Mouse (Mus musculus) midbrain, postnatal 0 days (tissue): ENCODE measurements around the gene Malsu1. TPM values are rescaled to one million over a fixed set of nuclear protein-coding genes. Genes with fewer than 3 reads are reported as not detected.
A peak's percentile ranks its signal among the peaks of the same experiment; 100 is the strongest.

Experiments used
- ATAC-seq: fragments of 200-750 bp; cut with Nextera tagmentation; 2 replicates; pipeline ENCODE4 v1.8.0; 2017; ENCODE audit warnings: moderate number of reproducible peaks, mild to moderate bottlenecking, moderate TSS enrichment, moderate library complexity; ENCODE audit not compliant: low FRiP score
- DNase-seq: peaks from one replicate; pipeline ENCODE4 v3.0.0-alpha.2; 2015; ENCODE audit warnings: low spot score
- H3K27ac ChIP-seq: fragments of 300-500 bp; sonication (generic); 2 replicates; pipeline ENCODE4 v1.5.1; 2014; ENCODE audit warnings: low read depth, mild to moderate bottlenecking, low read length, mixed read lengths
- H3K27me3 ChIP-seq: fragments of 300-500 bp; sonication (generic); 2 replicates; pipeline ENCODE4 v1.6.1; 2014; ENCODE audit warnings: low read length, control low read depth, mixed read lengths; ENCODE audit not compliant: insufficient read depth
- H3K36me3 ChIP-seq: fragments of 300-500 bp; sonication (generic); 2 replicates; pipeline ENCODE4 v1.6.1; 2014; ENCODE audit warnings: low read length, control low read depth, mixed read lengths; ENCODE audit not compliant: insufficient read depth
- H3K4me1 ChIP-seq: fragments of 300-500 bp; sonication (generic); 2 replicates; pipeline ENCODE4 v1.6.1; 2014; ENCODE audit warnings: mild to moderate bottlenecking, control low read depth, antibody characterized with exemption, low read length, mixed read lengths; ENCODE audit not compliant: insufficient read depth
- H3K4me2 ChIP-seq: fragments of 300-500 bp; sonication (generic); 2 replicates; pipeline ENCODE4 v1.6.1; 2014; ENCODE audit warnings: low read depth, mild to moderate bottlenecking, low read length, mixed read lengths; ENCODE audit not compliant: poor library complexity, severe bottlenecking
- H3K4me3 ChIP-seq: fragments of 300-500 bp; sonication (generic); 2 replicates; pipeline ENCODE4 v1.5.1; 2014; ENCODE audit warnings: low read depth, mild to moderate bottlenecking, low read length, moderate library complexity
- H3K9ac ChIP-seq: fragments of 300-500 bp; sonication (generic); replicated peaks from 2 replicates; pipeline ENCODE4 v1.6.1; 2014; ENCODE audit warnings: mild to moderate bottlenecking, low read length, moderate library complexity, mixed read lengths; ENCODE audit not compliant: poor library complexity, severe bottlenecking
- H3K9me3 ChIP-seq: fragments of 300-500 bp; sonication (generic); 2 replicates; pipeline ENCODE4 v1.6.1; 2016; ENCODE audit warnings: low read length, control low read depth
- CTCF ChIP-seq: IDR thresholded peaks from 2 replicates; pipeline ENCODE4 v1.5.1; 2016; ENCODE audit warnings: antibody characterized with exemption, mild to moderate bottlenecking
- WGBS: fragments of 180-500 bp; shearing (Covaris S2); extraction: QIAGEN DNeasy Blood & Tissue Kit; methylation state at CpG from one replicate; pipeline ENCODE4 v1.1.7; 2014; 5-methylcytosine and 5-hydroxymethylcytosine counted together
- polyA plus RNA-seq: library from polyadenylated mRNA; unstranded; fragments of >200 nt; fragmentation: Nextera tagmentation; extraction: Ambion mirVana; gene quantifications from 2 replicates; pipeline ENCODE4 v1.2.1, GENCODE M21; 2015
- total RNA-seq: library from RNA; depleted of rRNA; stranded (reverse); fragments of >200 nt; gene quantifications from 2 replicates; pipeline ENCODE4 v1.2.3, GENCODE M21; 2014

Gene Malsu1
- total and polyA plus RNA-seq, 2 experiments from 2014 or later: 47.7 to 92.3 TPM

DNA sequence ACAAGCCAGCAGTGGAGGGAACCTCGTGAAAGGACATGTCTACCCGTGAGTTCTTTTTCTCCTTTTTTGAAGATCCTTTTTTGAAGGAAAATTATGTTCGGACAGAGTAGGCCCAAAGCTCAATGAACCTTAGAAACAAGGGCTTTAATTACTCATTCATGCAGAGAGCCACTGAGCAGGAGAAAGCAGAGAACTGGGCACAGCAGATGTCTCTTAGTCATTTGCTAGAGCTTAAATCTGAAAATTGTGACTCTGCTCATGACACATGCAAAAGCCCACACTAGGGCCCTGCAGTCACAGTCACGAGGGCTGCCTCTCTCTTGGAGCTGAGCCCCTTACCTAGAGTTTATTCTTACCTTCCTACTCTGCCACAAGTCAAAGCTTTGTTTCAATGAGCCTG is 40.8 kb upstream of the Malsu1 start:
- Histone ChIP-seq H3K4me3 (no peak overlapping the region), H3K4me2 (no peak overlapping the region), H3K27me3 (peaks cover 6% of the 10 kb centered on the region; the same call in 1 of the 2 replicates), H3K9ac (no peak overlapping the region), H3K4me1 (no peaks in the 10 kb centered on the region; the same call in 1 of the 2 replicates), H3K27ac (no peak overlapping the region), H3K9me3 (no peaks in the 10 kb centered on the region), H3K36me3 (no peaks in the 10 kb centered on the region)
- DNase-seq: no peak
- no peak for ATAC-seq
- TF ChIP-seq CTCF: no peak
- 67% methylated on average over 4 of the region's 4 CpGs for WGBS

DNA sequence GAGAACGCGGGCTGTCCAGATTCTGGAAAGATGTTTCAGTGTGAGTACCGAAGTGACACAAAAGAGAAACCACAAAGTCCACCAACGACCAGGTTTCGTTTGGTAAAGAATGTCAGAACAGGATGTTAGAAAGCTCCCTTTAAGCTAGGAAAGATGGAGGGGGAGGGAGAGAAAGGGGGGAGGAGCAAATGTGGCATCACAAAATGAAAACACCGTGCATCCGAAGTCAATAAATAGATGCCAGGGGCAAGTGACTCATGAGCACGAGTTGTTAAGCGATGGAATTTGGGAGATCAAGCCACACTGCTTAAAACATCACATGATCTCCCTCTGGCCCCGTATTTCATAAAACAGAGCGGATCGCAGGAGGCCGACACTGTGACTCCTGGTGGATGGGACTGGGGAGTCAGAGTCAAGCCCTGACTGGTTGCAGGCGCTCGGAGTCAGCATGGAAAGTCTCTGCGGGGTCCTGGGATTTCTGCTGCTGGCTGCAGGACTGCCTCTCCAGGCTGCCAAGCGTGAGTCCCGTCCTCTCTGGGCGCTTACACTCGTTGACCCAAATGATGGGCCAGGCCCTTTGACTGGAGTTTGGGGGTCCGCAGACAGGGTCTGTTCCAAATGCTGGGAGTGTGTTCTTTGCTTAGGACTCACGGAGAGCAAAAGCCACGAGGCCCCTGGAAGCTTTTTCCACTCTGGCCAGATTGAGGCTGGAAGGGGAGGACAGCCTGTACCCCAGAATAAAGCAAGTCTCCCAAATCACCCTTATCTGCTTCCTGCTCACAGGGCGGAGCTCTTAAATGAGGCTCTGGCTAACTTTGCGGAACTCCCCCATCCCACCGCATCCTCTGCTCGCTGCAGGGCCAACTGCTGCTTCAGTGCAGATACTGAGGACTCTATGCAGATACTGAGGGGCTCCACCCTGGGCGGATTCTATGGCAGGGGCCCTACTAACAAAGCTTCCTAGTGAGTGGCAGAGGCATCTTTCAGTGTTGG is 37.0 kb upstream of the Malsu1 start, which contains the start of gene Gpnmb:
Gpnmb (plus strand) TSS at position 272 of the 993 bp plus-strand sequence.
- Histone ChIP-seq H3K4me3 (no peak within 1 kb of the TSS), H3K27me3 (peaks cover 6% of the 10 kb centered on the region; the same call in 1 of the 2 replicates), H3K27ac (no peak within 1 kb of the TSS), H3K9ac (no peak within 1 kb of the TSS), H3K9me3 (no peaks in the 10 kb centered on the region), H3K36me3 (no peaks in the 10 kb centered on the region), H3K4me2 (no peak within 1 kb of the TSS), H3K4me1 (no peaks in the 10 kb centered on the region; the same call in 1 of the 2 replicates)
- no peak for DNase-seq
- no peak for ATAC-seq
- WGBS: 46% methylated on average over 28 of the region's 28 CpGs
- no peak for TF ChIP-seq CTCF

DNA sequence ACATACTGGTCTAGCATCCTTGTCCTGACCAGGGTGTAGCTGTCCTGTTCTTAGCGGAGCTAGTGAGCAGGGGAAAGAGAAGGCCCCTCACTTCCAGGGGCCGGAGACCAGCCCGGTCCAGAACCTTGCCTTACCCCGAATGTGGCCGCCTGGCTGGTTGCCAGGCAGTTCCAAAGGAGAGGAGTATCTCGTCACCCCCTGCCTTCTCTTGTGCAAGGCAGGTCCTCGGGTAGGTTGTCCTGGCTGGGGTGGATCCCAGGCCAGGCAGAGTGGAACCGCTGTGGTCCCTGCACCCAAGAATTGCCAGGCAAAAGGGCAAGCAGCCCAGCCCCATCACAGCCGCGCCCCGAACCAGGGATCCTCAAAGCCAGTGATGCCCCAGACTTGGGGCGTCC is 36.3 kb upstream of the Malsu1 start:
- Histone ChIP-seq H3K27ac (no peak overlapping the region), H3K4me1 (no peaks in the 10 kb centered on the region; the same call in 1 of the 2 replicates), H3K4me3 (no peak overlapping the region), H3K4me2 (no peak overlapping the region), H3K9me3 (no peaks in the 10 kb centered on the region), H3K9ac (no peak overlapping the region), H3K27me3 (peaks cover 6% of the 10 kb centered on the region; the same call in 1 of the 2 replicates), H3K36me3 (no peaks in the 10 kb centered on the region)
- TF ChIP-seq CTCF: no peak
- DNase-seq (no peak), ATAC-seq (no peak)
- WGBS: 69% methylated on average over 12 of the region's 12 CpGs

DNA sequence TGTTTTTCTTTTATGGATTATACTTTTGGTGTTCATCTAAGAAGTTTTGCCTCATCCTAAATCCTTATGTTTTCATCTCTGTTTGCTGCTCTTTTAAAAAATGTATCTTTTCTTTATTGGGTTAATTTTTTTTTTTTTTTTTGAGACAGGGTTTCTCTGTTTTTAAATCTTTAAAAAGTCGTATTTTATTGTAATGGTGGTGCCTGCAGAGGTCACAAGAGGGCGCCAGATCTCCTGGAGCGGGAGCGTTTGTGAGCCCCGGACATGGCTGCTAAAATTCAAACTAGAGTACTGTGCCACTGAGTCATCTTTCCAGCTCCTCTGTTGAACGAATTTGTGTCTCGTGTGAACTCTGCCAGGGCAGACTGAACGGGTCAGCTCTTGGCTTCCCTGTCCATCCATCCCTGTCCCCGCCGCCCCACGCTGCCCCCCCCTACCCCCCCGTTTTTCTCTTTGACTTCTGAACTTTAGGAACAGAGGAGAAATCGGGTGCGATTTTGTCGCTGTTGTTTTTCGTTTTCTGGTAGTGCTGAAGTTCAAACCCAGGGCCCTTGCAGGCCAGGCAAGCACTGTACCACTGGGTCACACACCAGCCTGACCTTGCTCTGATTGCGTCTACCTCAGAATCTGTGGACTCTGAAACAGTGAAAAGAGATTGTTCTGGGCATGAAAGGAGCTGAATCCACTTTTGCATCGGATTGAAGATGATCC is 34.0 kb upstream of the Malsu1 start:
- Histone ChIP-seq H3K36me3 (no peaks in the 10 kb centered on the region), H3K9ac (no peak overlapping the region), H3K9me3 (no peaks in the 10 kb centered on the region), H3K27ac (no peak overlapping the region), H3K4me2 (peak overlapping the region; percentile 47), H3K27me3 (peaks cover 6% of the 10 kb centered on the region; the same call in 1 of the 2 replicates), H3K4me1 (no peaks in the 10 kb centered on the region), H3K4me3 (peak overlapping the region; percentile 18; the same call in 1 of the 2 replicates)
- DNase-seq (peak; percentile 66), ATAC-seq (no peak)
- TF ChIP-seq CTCF: peak; percentile 81
- 8% methylated on average over 18 of the region's 18 CpGs for WGBS

DNA sequence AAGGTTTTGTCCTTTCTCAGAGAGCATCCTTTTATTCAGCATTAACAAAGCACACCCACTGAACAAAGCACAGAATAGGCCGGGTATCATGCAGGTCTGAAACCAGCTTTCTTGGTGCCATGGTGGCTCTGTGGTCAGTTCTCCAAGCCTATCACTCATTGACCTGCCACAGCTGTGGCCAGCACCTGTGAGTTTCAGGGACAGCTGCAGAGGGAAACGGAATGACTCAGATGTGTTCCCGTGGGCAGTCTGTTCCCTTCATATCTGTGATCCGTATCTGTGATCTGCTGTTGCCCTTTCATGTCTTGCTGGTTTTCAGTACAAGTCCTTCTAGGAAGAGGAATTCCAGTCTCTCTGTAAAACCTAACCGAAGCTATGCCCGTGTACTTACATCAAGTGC is 27.1 kb upstream of the Malsu1 start:
- no peak for ATAC-seq
- no peak overlapping the region for H3K4me3 ChIP-seq
- H3K9me3 ChIP-seq: no peaks in the 10 kb centered on the region
- TF ChIP-seq CTCF: no peak
- no peak overlapping the region for H3K4me2 ChIP-seq
- H3K27ac ChIP-seq: no peak overlapping the region
- no peaks in the 10 kb centered on the region for H3K36me3 ChIP-seq
- no peaks in the 10 kb centered on the region for H3K27me3 ChIP-seq
- DNase-seq: no peak
- H3K4me1 ChIP-seq: no peaks in the 10 kb centered on the region
- 55% methylated on average over 6 of the region's 6 CpGs for WGBS
- H3K9ac ChIP-seq: no peak overlapping the region
